28 mouse cellular contexts compared by ENCODE assay signal in the genomic region with DNA sequence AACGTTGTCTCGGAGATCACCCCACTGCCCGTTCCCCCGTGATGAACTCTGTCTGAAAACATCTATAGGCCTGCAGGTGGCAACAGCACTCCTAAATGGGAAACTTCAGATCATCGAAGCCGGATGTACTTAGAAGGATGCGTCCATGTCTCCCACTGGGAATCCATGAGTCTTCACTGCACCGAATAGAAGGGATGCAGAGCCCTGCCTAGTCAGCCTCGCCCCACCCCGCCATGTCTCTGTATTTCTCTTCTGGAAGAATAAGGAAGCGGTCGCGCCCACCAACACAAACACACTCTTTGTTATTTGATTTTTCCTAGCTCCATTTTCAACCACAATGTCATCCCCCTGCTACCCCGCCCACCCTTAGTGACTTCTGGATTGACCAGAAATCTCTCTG. TPM values are rescaled to one million over a fixed set of nuclear protein-coding genes. Genes with fewer than 3 reads are reported as not detected.
DNase-seq lines count a peak whose midpoint lies in the region; ATAC-seq and TF ChIP-seq lines count a peak whose summit lies in the region.
"Had no signal": no experiment of that assay in that cellular context is flagged by ENCODE, and none has a peak within 500 bp of the region (broad histone marks: within the 10 kb centered on the region; RNA-seq: fewer than 3 reads in every experiment).

No protein-coding gene starts in this region.

- peaks cover 6% of the 10 kb centered on the region; the same call in 1 of the 2 replicates for H3K79me2 ChIP-seq in liver, adult 2 months (ENCODE audit: control insufficient read depth, insufficient read depth, low read length)

- ATAC-seq in hindbrain, postnatal 0 days, result no peak
- no peak for ATAC-seq in hindbrain, embryonic 12.5 days (ENCODE audit: low FRiP score)
- ATAC-seq in liver, embryonic 12.5 days, result no peak
- no peak for ATAC-seq in activated CD4-positive, CD25-positive, alpha-beta regulatory T cell, adult 4 months
- ATAC-seq: forebrain, embryonic 13.5 days; Patski had no signal

- peak; percentile 48 for DNase-seq in hindbrain, postnatal 0 days (ENCODE audit: low spot score)
- peak; percentile 19 for DNase-seq in liver, adult 2 months (ENCODE audit: extremely low read depth, low read depth, low spot score)
- peak; percentile 89 for DNase-seq in ES-CJ7 (ENCODE audit: low read depth, low spot score)
- DNase-seq in ZHBTc4 (ENCODE audit: low read depth, low spot score), result peak; percentile 93
- no peak for DNase-seq in left cerebral cortex, adult 11 months (ENCODE audit: low spot score)
- DNase-seq: adrenal gland, postnatal 10 days; B cell, adult 2 months; cerebellum, adult 11 months; cerebellum, adult 2 months; cerebellum, adult 9-11 months; cerebellum, postnatal 36 days; gastrocnemius, postnatal 25 days; heart, adult 18-20 months; heart, postnatal 10 days; heart, postnatal 36 days; kidney, adult 2 months had no signal

- no peak overlapping the region for H3K9ac ChIP-seq in hindbrain, postnatal 0 days (replicated peaks; ENCODE audit: low read length)
- no peak overlapping the region for H3K9ac ChIP-seq in hindbrain, embryonic 12.5 days
- H3K9ac ChIP-seq in liver, adult 2 months (ENCODE audit: low read depth, low read length), result no peak overlapping the region
- no peak overlapping the region for H3K9ac ChIP-seq in liver, embryonic 12.5 days
- H3K9ac ChIP-seq: forebrain, embryonic 13.5 days; heart, embryonic 12.5 days; heart, embryonic 15.5 days; hindbrain, embryonic 14.5 days had no signal

- TF ChIP-seq POLR2A in liver, adult 2 months (IDR thresholded peaks at IDR 0.05; ENCODE audit: extremely low read depth, insufficient read depth, low read length), result no peak

- H3K4me3 ChIP-seq in hindbrain, postnatal 0 days (ENCODE audit: low read length), result no peak overlapping the region
- H3K4me3 ChIP-seq in hindbrain, embryonic 12.5 days, result no peak overlapping the region
- no peak overlapping the region for H3K4me3 ChIP-seq in liver, adult 2 months (ENCODE audit: insufficient read depth, low read depth, low read length)
- H3K4me3 ChIP-seq in liver, embryonic 12.5 days, result no peak overlapping the region
- H3K4me3 ChIP-seq: forebrain, embryonic 10.5 days; forebrain, embryonic 13.5 days; heart, embryonic 12.5 days; heart, embryonic 15.5 days; hindbrain, embryonic 10.5 days had no signal

- peak; percentile 48 for TF ChIP-seq CTCF in hindbrain, postnatal 0 days (IDR thresholded peaks at IDR 0.05; ENCODE audit: low read depth)
- no peak for TF ChIP-seq CTCF in liver, adult 2 months (IDR thresholded peaks at IDR 0.05; ENCODE audit: low read depth, low read length)

- no peaks in the 10 kb centered on the region for H3K36me3 ChIP-seq in hindbrain, postnatal 0 days (ENCODE audit: insufficient read depth, low read length)
- no peaks in the 10 kb centered on the region for H3K36me3 ChIP-seq in hindbrain, embryonic 12.5 days
- no peaks in the 10 kb centered on the region for H3K36me3 ChIP-seq in liver, adult 2 months (ENCODE audit: control insufficient read depth, insufficient read depth, low read length)
- no peaks in the 10 kb centered on the region for H3K36me3 ChIP-seq in liver, embryonic 12.5 days
- H3K36me3 ChIP-seq: forebrain, embryonic 10.5 days; G1E; heart, embryonic 12.5 days; heart, embryonic 15.5 days; hindbrain, embryonic 10.5 days had no signal

- 0 out of 2 replicates have a peak, but pooled peaks cover 4% of the 10 kb centered on the region for H3K4me1 ChIP-seq in hindbrain, postnatal 0 days (ENCODE audit: insufficient read depth, low read length)
- H3K4me1 ChIP-seq in hindbrain, embryonic 12.5 days, result peaks cover 8% of the 10 kb centered on the region; the same call in 1 of the 2 replicates
- no peaks in the 10 kb centered on the region; the same call in 1 of the 2 replicates for H3K4me1 ChIP-seq in liver, adult 2 months (ENCODE audit: control insufficient read depth, insufficient read depth, low read length)
- peaks cover 9% of the 10 kb centered on the region for H3K4me1 ChIP-seq in liver, embryonic 12.5 days
- H3K4me1 ChIP-seq: forebrain, embryonic 13.5 days; heart, embryonic 12.5 days had no signal

- no peak overlapping the region for H3K4me2 ChIP-seq in hindbrain, postnatal 0 days (ENCODE audit: low read depth, low read length)
- no peak overlapping the region for H3K4me2 ChIP-seq in hindbrain, embryonic 12.5 days (replicated peaks)
- no peak overlapping the region for H3K4me2 ChIP-seq in liver, embryonic 12.5 days
- H3K4me2 ChIP-seq: forebrain, embryonic 13.5 days; heart, embryonic 12.5 days; heart, embryonic 15.5 days; hindbrain, embryonic 14.5 days had no signal

- H3K27ac ChIP-seq in hindbrain, postnatal 0 days, result no peak overlapping the region
- no peak overlapping the region for H3K27ac ChIP-seq in hindbrain, embryonic 12.5 days
- H3K27ac ChIP-seq in liver, adult 2 months (replicated peaks; ENCODE audit: insufficient read depth, low read depth, low read length), result no peak overlapping the region
- H3K27ac ChIP-seq in liver, embryonic 12.5 days, result no peak overlapping the region
- H3K27ac ChIP-seq: forebrain, embryonic 10.5 days; forebrain, embryonic 13.5 days; heart, embryonic 15.5 days; hindbrain, embryonic 10.5 days; hindbrain, embryonic 14.5 days had no signal

- H3K9me3 ChIP-seq in hindbrain, postnatal 0 days (ENCODE audit: low read length), result no peaks in the 10 kb centered on the region
- H3K9me3 ChIP-seq in hindbrain, embryonic 12.5 days (replicated peaks), result no peaks in the 10 kb centered on the region
- no peaks in the 10 kb centered on the region for H3K9me3 ChIP-seq in liver, embryonic 12.5 days (replicated peaks)
- H3K9me3 ChIP-seq: forebrain, embryonic 10.5 days; forebrain, embryonic 13.5 days; G1E; heart, embryonic 12.5 days; heart, embryonic 15.5 days; hindbrain, embryonic 10.5 days had no signal

- WGBS in hindbrain, postnatal 0 days, result 77% methylated on average over 14 of the region's 14 CpGs
- 86% methylated on average over 14 of the region's 14 CpGs for WGBS in hindbrain, embryonic 12.5 days
- WGBS in liver, adult 2 months, result 87% methylated on average over 14 of the region's 14 CpGs
- 76% methylated on average over 14 of the region's 14 CpGs for WGBS in liver, embryonic 12.5 days (ENCODE audit: insufficient replicate concordance)

- H3K27me3 ChIP-seq in hindbrain, postnatal 0 days (ENCODE audit: insufficient read depth, low read length), result no peaks in the 10 kb centered on the region
- H3K27me3 ChIP-seq in hindbrain, embryonic 12.5 days, result no peaks in the 10 kb centered on the region
- H3K27me3 ChIP-seq in liver, adult 2 months (ENCODE audit: control insufficient read depth, insufficient read depth, low read length), result no peaks in the 10 kb centered on the region
- H3K27me3 ChIP-seq in liver, embryonic 12.5 days (replicated peaks), result no peaks in the 10 kb centered on the region
- H3K27me3 ChIP-seq: CH12.LX; forebrain, embryonic 13.5 days; heart, embryonic 12.5 days; heart, embryonic 15.5 days had no signal

RNA-seq across cellular contexts. Expression of a gene that starts 4.3 kb away (rescaled TPM):
- 117 and 134 TPM in 2 replicates for total RNA-seq in hindbrain, postnatal 0 days (2014; rRNA removed)
- polyA plus RNA-seq in hindbrain, postnatal 0 days (2015; fragmentation: Nextera tagmentation; extraction: Ambion mirVana), result 29.6 and 32.7 TPM in 2 replicates
- 97.7 and 101 TPM in 2 replicates for polyA plus RNA-seq in hindbrain, embryonic 12.5 days (2016; fragmentation: Nextera tagmentation; extraction: Ambion mirVana)
- total RNA-seq in liver, adult 2 months (2014; rRNA removed), result 30.2 and 34.9 TPM in 2 replicates
- polyA plus RNA-seq in liver, adult 2 months (2012; rRNA removed), result 15.2 and 17.7 TPM in 2 replicates
- polyA plus RNA-seq in liver, embryonic 12.5 days (2016; fragmentation: Nextera tagmentation; extraction: Ambion mirVana), result 44.4 and 48.5 TPM in 2 replicates
- 10 to 100 TPM; 23.1 to 24.4 TPM for polyA plus RNA-seq in activated CD4-positive, CD25-positive, alpha-beta regulatory T cell, adult 4 months (2017; shearing (Covaris generic))
